Comparison of ENCODE assay signal across 29 mouse cellular contexts in the genomic region with DNA sequence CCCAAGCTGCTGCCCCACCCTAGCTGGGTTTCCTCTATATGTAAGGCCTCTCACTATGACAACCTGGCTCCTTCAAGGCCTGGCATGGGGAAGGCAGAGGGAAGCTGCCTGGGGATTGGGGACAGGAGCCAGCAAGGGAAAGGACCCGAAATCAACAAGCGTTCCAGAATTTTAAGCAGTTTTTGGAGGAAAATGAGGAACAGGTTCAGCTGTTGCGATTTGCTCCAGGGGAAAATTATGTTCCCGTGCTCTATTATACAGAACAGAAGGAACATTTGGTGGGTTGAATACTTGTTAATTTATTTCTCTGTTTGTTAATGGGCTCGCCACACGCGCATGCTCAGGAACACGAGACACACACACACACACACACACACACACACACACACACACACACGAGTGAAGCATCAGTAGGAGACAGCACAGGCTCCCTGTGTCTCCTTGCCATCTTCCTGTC. TPM values are rescaled to one million over a fixed set of nuclear protein-coding genes. Genes with fewer than 3 reads are reported as not detected.
DNase-seq lines count a peak whose midpoint lies in the region; ATAC-seq and TF ChIP-seq lines count a peak whose summit lies in the region.
"Had no signal": no experiment of that assay in that cellular context is flagged by ENCODE, and none has a peak within 500 bp of the region (broad histone marks: within the 10 kb centered on the region; RNA-seq: fewer than 3 reads in every experiment).

No protein-coding gene starts in this region.

- no peaks in the 10 kb centered on the region for H3K9me3 ChIP-seq in forebrain, embryonic 13.5 days (replicated peaks)
- H3K9me3 ChIP-seq in forebrain, embryonic 11.5 days (ENCODE audit: control insufficient read depth, low read length) = no peaks in the 10 kb centered on the region
- no peaks in the 10 kb centered on the region for H3K9me3 ChIP-seq in lung, embryonic 15.5 days
- H3K9me3 ChIP-seq: embryonic facial prominence, embryonic 10.5 days; heart, embryonic 13.5 days; hindbrain, embryonic 13.5 days; intestine, embryonic 15.5 days; limb, embryonic 12.5 days; megakaryocyte, embryonic 14.5 days had no signal

- peaks cover 77% of the 10 kb centered on the region for H3K27me3 ChIP-seq in forebrain, embryonic 13.5 days
- no peaks in the 10 kb centered on the region for H3K27me3 ChIP-seq in forebrain, embryonic 11.5 days (ENCODE audit: control insufficient read depth, insufficient read depth, low read length)
- no peaks in the 10 kb centered on the region for H3K27me3 ChIP-seq in lung, embryonic 15.5 days
- H3K27me3 ChIP-seq: intestine, embryonic 15.5 days; limb, embryonic 12.5 days had no signal

- TF ChIP-seq POLR2A in lung, adult 2 months (IDR thresholded peaks at IDR 0.05; ENCODE audit: borderline replicate concordance, extremely low read depth, low read depth, low read length) = no peak

- peak overlapping the region; percentile 21; the same call in 1 of the 2 replicates for H3K27ac ChIP-seq in forebrain, embryonic 13.5 days
- no peak overlapping the region for H3K27ac ChIP-seq in forebrain, embryonic 11.5 days (ENCODE audit: low read depth, low read length)
- H3K27ac ChIP-seq in lung, embryonic 15.5 days = peak overlapping the region; percentile 59; the same call in 1 of the 2 replicates
- H3K27ac ChIP-seq in layer of hippocampus, adult 2 months = peak overlapping the region; percentile 92
- H3K27ac ChIP-seq: embryonic facial prominence, embryonic 10.5 days; heart, adult 2 months; heart, embryonic 13.5 days; hindbrain, embryonic 13.5 days; intestine, embryonic 15.5 days; limb, embryonic 12.5 days had no signal

- no peak overlapping the region for H3K4me2 ChIP-seq in forebrain, embryonic 13.5 days
- H3K4me2 ChIP-seq in forebrain, embryonic 11.5 days (ENCODE audit: low read depth, low read length, severe bottlenecking) = no peak overlapping the region
- H3K4me2 ChIP-seq in lung, embryonic 15.5 days = no peak overlapping the region
- H3K4me2 ChIP-seq: heart, embryonic 13.5 days; hindbrain, embryonic 13.5 days; intestine, embryonic 15.5 days; limb, embryonic 12.5 days; liver, embryonic 11.5 days had no signal

- no peak overlapping the region for H3K9ac ChIP-seq in forebrain, embryonic 13.5 days
- H3K9ac ChIP-seq in forebrain, embryonic 11.5 days (ENCODE audit: low read length) = no peak overlapping the region
- no peak overlapping the region for H3K9ac ChIP-seq in lung, embryonic 15.5 days
- H3K9ac ChIP-seq: heart, embryonic 13.5 days; hindbrain, embryonic 13.5 days; intestine, embryonic 15.5 days; limb, embryonic 12.5 days; liver, postnatal 0 days had no signal

- peaks cover 15% of the 10 kb centered on the region for H3K4me1 ChIP-seq in forebrain, embryonic 13.5 days
- H3K4me1 ChIP-seq in forebrain, embryonic 11.5 days (replicated peaks; ENCODE audit: control insufficient read depth, insufficient read depth, low read length) = peaks cover 4% of the 10 kb centered on the region
- peaks cover 20% of the 10 kb centered on the region; the same call in 1 of the 2 replicates for H3K4me1 ChIP-seq in lung, embryonic 15.5 days
- H3K4me1 ChIP-seq in lung, adult 2 months (ENCODE audit: control insufficient read depth, insufficient read depth, low read length) = no peaks in the 10 kb centered on the region

- ATAC-seq in forebrain, embryonic 13.5 days = peak; percentile 71; the same call in 1 of the 2 replicates
- ATAC-seq in forebrain, embryonic 11.5 days (replicated peaks; ENCODE audit: low FRiP score) = no peak
- no peak for ATAC-seq in lung, embryonic 15.5 days (ENCODE audit: borderline replicate concordance, extremely low read depth, low FRiP score, low TSS enrichment)
- ATAC-seq: activated CD4-positive, CD25-positive, alpha-beta regulatory T cell, adult 4 months; intestine, embryonic 15.5 days; liver, postnatal 0 days; midbrain, embryonic 16.5 days had no signal

- TF ChIP-seq CTCF in lung, adult 2 months (IDR thresholded peaks at IDR 0.05; ENCODE audit: insufficient read depth, low read length) = no peak
- no peak for TF ChIP-seq CTCF in layer of hippocampus, adult 2 months (conservative IDR thresholded peaks at IDR 0.05)

- DNase-seq in forebrain, embryonic 11.5 days (ENCODE audit: low spot score) = no peak
- no peak for DNase-seq in lung, adult 2 months
- DNase-seq in brain, adult 2 months (ENCODE audit: low read depth, low spot score) = peak; percentile 64
- DNase-seq in layer of hippocampus, adult 2 months (ENCODE audit: low spot score in 2 of 2) = peak; percentile 65 to 76
- DNase-seq in cerebellum, adult 9-11 months = no peak
- no peak for DNase-seq in adrenal gland, postnatal 10 days
- DNase-seq: adrenal gland, adult 8-10 months; cerebellum, adult 9-10 months; gastrocnemius, postnatal 25 days; heart, adult 2 months; heart, postnatal 14 days; kidney, adult 8-10 months; kidney, postnatal 10 days; liver, postnatal 0 days; lung, postnatal 36 days; right cerebral cortex, postnatal 25 days; thymus, postnatal 14 days had no signal

- no peak overlapping the region for H3K4me3 ChIP-seq in forebrain, embryonic 13.5 days
- H3K4me3 ChIP-seq in forebrain, embryonic 11.5 days (ENCODE audit: low read depth, low read length) = no peak overlapping the region
- H3K4me3 ChIP-seq in lung, embryonic 15.5 days = no peak overlapping the region
- H3K4me3 ChIP-seq in lung, adult 2 months (replicated peaks; ENCODE audit: extremely low read depth, low read depth, low read length) = no peak overlapping the region
- no peak overlapping the region for H3K4me3 ChIP-seq in layer of hippocampus, adult 2 months
- H3K4me3 ChIP-seq: embryonic facial prominence, embryonic 10.5 days; heart, adult 2 months; heart, embryonic 13.5 days; hindbrain, embryonic 13.5 days; intestine, embryonic 15.5 days; limb, embryonic 12.5 days had no signal

- H3K36me3 ChIP-seq in forebrain, embryonic 13.5 days (ENCODE audit: poor library complexity, severe bottlenecking) = no peaks in the 10 kb centered on the region
- H3K36me3 ChIP-seq in forebrain, embryonic 11.5 days (ENCODE audit: control insufficient read depth, insufficient read depth, low read length) = no peaks in the 10 kb centered on the region
- H3K36me3 ChIP-seq in lung, embryonic 15.5 days = no peaks in the 10 kb centered on the region
- H3K36me3 ChIP-seq: embryonic facial prominence, embryonic 10.5 days; heart, embryonic 13.5 days; hindbrain, embryonic 13.5 days; intestine, embryonic 15.5 days; limb, embryonic 12.5 days had no signal

- 73% methylated on average over 9 of the region's 9 CpGs for WGBS in forebrain, embryonic 13.5 days
- 89% methylated on average over 9 of the region's 9 CpGs for WGBS in forebrain, embryonic 11.5 days
- WGBS in lung, embryonic 15.5 days = 90% methylated on average over 9 of the region's 9 CpGs
- WGBS in lung, adult 2 months = 88% methylated on average over 9 of the region's 9 CpGs

RNA-seq across cellular contexts. Expression of a gene that starts 34.1 kb away (rescaled TPM):
- 10.9 and 13.7 TPM in 2 replicates for polyA plus RNA-seq in forebrain, embryonic 13.5 days (2015; fragmentation: Nextera tagmentation; extraction: Ambion mirVana)
- 2.5 and 3.2 TPM in 2 replicates for polyA plus RNA-seq in forebrain, embryonic 11.5 days (2014; fragmentation: Nextera tagmentation; extraction: Ambion mirVana)
- polyA plus RNA-seq in lung, embryonic 15.5 days (2015; fragmentation: Nextera tagmentation; extraction: Ambion mirVana) = 4.1 and 4.3 TPM in 2 replicates
- polyA plus RNA-seq in lung, adult 2 months (2012; rRNA removed) = 4.4 and 6.8 TPM in 2 replicates
- total RNA-seq in layer of hippocampus, adult 2 months (2021) = 100 to 1,000 TPM; 249 to 268 TPM
- 1 to 10 TPM; 2.6 to 5.1 TPM for total RNA-seq in adrenal gland, postnatal 10 days (2021)
- total RNA-seq: neutrophil, adult 5-6 weeks had no signal
- polyA plus RNA-seq: activated CD4-positive, CD25-positive, alpha-beta regulatory T cell, adult 4 months had no signal

Comparison
In these comparisons a context has a peak if more than half of its experiments do, and no peak if none do; other contexts are left out.
1. DNase-seq: peak in brain, adult 2 months (single experiment) and layer of hippocampus, adult 2 months (2 of 2); none in forebrain, embryonic 11.5 days (single experiment), lung, adult 2 months (single experiment), cerebellum, adult 9-11 months (single experiment) and adrenal gland, postnatal 10 days (single experiment).